Comparison of ENCODE assay signal across 12 mouse cellular contexts in genomic region chr15:89313359-89313758, GRCm38 (mm10). TPM values are rescaled to one million over a fixed set of nuclear protein-coding genes. Genes with fewer than 3 reads are reported as not detected.
A peak's percentile ranks its signal among the peaks of the same experiment; 100 is the strongest.
DNase-seq lines count a peak whose midpoint lies in the region; ATAC-seq lines count a peak whose summit lies in the region.
"Had no signal": no experiment of that assay in that cellular context is flagged by ENCODE, and none has a peak within 500 bp of the region (broad histone marks: within the 10 kb centered on the region; RNA-seq: fewer than 3 reads in every experiment).

No protein-coding gene starts in this region.

- H3K4me1 ChIP-seq in erythroblast, embryonic 14.5 days (ENCODE audit: control insufficient read depth) = peaks cover 68% of the 10 kb centered on the region
- H3K4me1 ChIP-seq in neural tube, embryonic 11.5 days (ENCODE audit: control insufficient read depth, insufficient read depth, low read length) = peaks cover 12% of the 10 kb centered on the region
- H3K4me1 ChIP-seq in limb, embryonic 13.5 days = peaks cover 28% of the 10 kb centered on the region
- H3K4me1 ChIP-seq in stomach, embryonic 16.5 days (ENCODE audit: control insufficient read depth, insufficient read depth, low read length) = peaks cover 21% of the 10 kb centered on the region

- H3K4me3 ChIP-seq in erythroblast, embryonic 14.5 days (replicated peaks) = peak overlapping the region; percentile 70
- peak overlapping the region; percentile 8; the same call in 1 of the 2 replicates for H3K4me3 ChIP-seq in neural tube, embryonic 11.5 days (ENCODE audit: low read depth, low read length)
- H3K4me3 ChIP-seq in limb, embryonic 13.5 days = peak overlapping the region; percentile 94
- H3K4me3 ChIP-seq in stomach, embryonic 16.5 days (replicated peaks; ENCODE audit: low read length) = 0 out of 2 replicates have a peak overlapping the region, but pooled peaks have one; percentile 9

- no peak overlapping the region for H3K27ac ChIP-seq in neural tube, embryonic 11.5 days (ENCODE audit: low read depth, low read length)
- H3K27ac ChIP-seq in limb, embryonic 13.5 days = no peak overlapping the region
- H3K27ac ChIP-seq in stomach, embryonic 16.5 days (ENCODE audit: low read length) = no peak overlapping the region

- no peak for ATAC-seq in erythroblast, adult 5-6 weeks (replicated peaks; ENCODE audit: low FRiP score, poor library complexity, severe bottlenecking)
- no peak for ATAC-seq in neural tube, embryonic 11.5 days (ENCODE audit: insufficient read depth, low FRiP score, low TSS enrichment)
- no peak for ATAC-seq in limb, embryonic 13.5 days (ENCODE audit: low FRiP score, low read depth)
- ATAC-seq in stomach, embryonic 16.5 days (ENCODE audit: insufficient read depth, low FRiP score) = no peak

- 82% methylated on average over 4 of the region's 4 CpGs for WGBS in neural tube, embryonic 11.5 days
- 75% methylated on average over 4 of the region's 4 CpGs for WGBS in limb, embryonic 13.5 days
- 57% methylated on average over 4 of the region's 4 CpGs for WGBS in stomach, embryonic 16.5 days

- DNase-seq in neural tube, embryonic 11.5 days (ENCODE audit: low spot score) = no peak
- DNase-seq in neural tube, embryonic 10.5 days (ENCODE audit: extremely low spot score, low spot score) = no peak
- DNase-seq in urinary bladder, postnatal 10 days (ENCODE audit: low spot score) = no peak
- DNase-seq in left cerebral cortex, postnatal 10 days (ENCODE audit: extremely low spot score in 1 of 2, low spot score in 2 of 2) = no peak
- DNase-seq: adrenal gland, postnatal 14 days; lung, postnatal 10 days; thymus, postnatal 36 days had no signal

- intact Hi-C loops in left cerebral cortex, postnatal 10 days (cut with DNase I) = no loop called here

- no peaks in the 10 kb centered on the region for H3K9me3 ChIP-seq in erythroblast, embryonic 14.5 days (ENCODE audit: control insufficient read depth, low read length)
- H3K9me3 ChIP-seq in neural tube, embryonic 11.5 days (ENCODE audit: control insufficient read depth, low read length) = no peaks in the 10 kb centered on the region
- H3K9me3 ChIP-seq in limb, embryonic 13.5 days = no peaks in the 10 kb centered on the region
- H3K9me3 ChIP-seq in stomach, embryonic 16.5 days (replicated peaks; ENCODE audit: control insufficient read depth, low read length) = no peaks in the 10 kb centered on the region

- H3K27me3 ChIP-seq in erythroblast, embryonic 14.5 days (ENCODE audit: control insufficient read depth) = no peaks in the 10 kb centered on the region
- H3K27me3 ChIP-seq in neural tube, embryonic 11.5 days (ENCODE audit: control insufficient read depth, insufficient read depth, low read length) = no peaks in the 10 kb centered on the region
- no peaks in the 10 kb centered on the region for H3K27me3 ChIP-seq in limb, embryonic 13.5 days
- H3K27me3 ChIP-seq in stomach, embryonic 16.5 days (ENCODE audit: control insufficient read depth, insufficient read depth, low read length) = no peaks in the 10 kb centered on the region

- no peak overlapping the region; the same call in 1 of the 2 replicates for H3K9ac ChIP-seq in neural tube, embryonic 11.5 days (ENCODE audit: low read length)
- H3K9ac ChIP-seq in limb, embryonic 13.5 days = peak overlapping the region; percentile 48; the same call in 1 of the 2 replicates
- H3K9ac ChIP-seq in stomach, embryonic 16.5 days (ENCODE audit: low read length) = peak overlapping the region; percentile 43; the same call in 1 of the 2 replicates

- peaks cover 16% of the 10 kb centered on the region for H3K36me3 ChIP-seq in erythroblast, embryonic 14.5 days (ENCODE audit: control insufficient read depth)
- H3K36me3 ChIP-seq in neural tube, embryonic 11.5 days (ENCODE audit: control insufficient read depth, insufficient read depth, low read length) = no peaks in the 10 kb centered on the region
- no peaks in the 10 kb centered on the region for H3K36me3 ChIP-seq in limb, embryonic 13.5 days
- no peaks in the 10 kb centered on the region for H3K36me3 ChIP-seq in stomach, embryonic 16.5 days (ENCODE audit: control insufficient read depth, insufficient read depth, low read length)

- no peak overlapping the region; the same call in 1 of the 2 replicates for H3K4me2 ChIP-seq in neural tube, embryonic 11.5 days (ENCODE audit: low read depth)
- peak overlapping the region; percentile 91 for H3K4me2 ChIP-seq in limb, embryonic 13.5 days (replicated peaks)
- peak overlapping the region; percentile 64; the same call in 1 of the 2 replicates for H3K4me2 ChIP-seq in stomach, embryonic 16.5 days (ENCODE audit: low read depth, low read length)

RNA-seq across cellular contexts. Expression of gene Sbf1, which starts 1.8 kb away (rescaled TPM):
- polyA plus RNA-seq in erythroblast, embryonic 14.5 days (2012) = 28.7 and 42.5 TPM in 2 replicates
- 38.9 and 39.6 TPM in 2 replicates for total RNA-seq in erythroblast, adult 5-6 weeks (2015; ENCODE audit: low replicate concordance)
- 11.2 and 22.4 TPM in 2 replicates for total RNA-seq in erythroblast, adult 5-6 weeks (2017; ENCODE audit: low replicate concordance)
- polyA plus RNA-seq in neural tube, embryonic 11.5 days (2014; fragmentation: Nextera tagmentation; extraction: Ambion mirVana) = 75.7 and 90.7 TPM in 2 replicates
- 62.8 and 66.3 TPM in 2 replicates for polyA plus RNA-seq in limb, embryonic 13.5 days (2015; fragmentation: Nextera tagmentation; extraction: Ambion mirVana)
- polyA plus RNA-seq in stomach, embryonic 16.5 days (2015; fragmentation: Nextera tagmentation; extraction: Ambion mirVana) = 47.6 and 49.5 TPM in 2 replicates
- total RNA-seq in left cerebral cortex, postnatal 10 days (2021) = 100 to 1,000 TPM; 180 to 205 TPM

RNA-seq across cellular contexts. Expression of gene Adm2, which starts 9.2 kb away (rescaled TPM):
- 0.27 and 0.53 TPM in 2 replicates for polyA plus RNA-seq in erythroblast, embryonic 14.5 days (2012)
- not detected in 2 replicates for total RNA-seq in erythroblast, adult 5-6 weeks (2015; ENCODE audit: low replicate concordance)
- total RNA-seq in erythroblast, adult 5-6 weeks (2017; ENCODE audit: low replicate concordance) = not detected in 2 replicates
- 0.17 TPM in 1 of 2 replicates, not detected in the other for polyA plus RNA-seq in neural tube, embryonic 11.5 days (2014; fragmentation: Nextera tagmentation; extraction: Ambion mirVana)
- polyA plus RNA-seq in limb, embryonic 13.5 days (2015; fragmentation: Nextera tagmentation; extraction: Ambion mirVana) = 0.54 and 0.83 TPM in 2 replicates
- 0.71 and 0.99 TPM in 2 replicates for polyA plus RNA-seq in stomach, embryonic 16.5 days (2015; fragmentation: Nextera tagmentation; extraction: Ambion mirVana)
- total RNA-seq in left cerebral cortex, postnatal 10 days (2021) = not detected
- total RNA-seq: adrenal gland, postnatal 14 days had no signal

RNA-seq across cellular contexts. Expression of gene Miox, which starts 20.8 kb away (rescaled TPM):
- not detected in 2 replicates for polyA plus RNA-seq in erythroblast, embryonic 14.5 days (2012)
- total RNA-seq in erythroblast, adult 5-6 weeks (2015; ENCODE audit: low replicate concordance) = not detected in 2 replicates
- not detected in 2 replicates for total RNA-seq in erythroblast, adult 5-6 weeks (2017; ENCODE audit: low replicate concordance)
- not detected in 2 replicates for polyA plus RNA-seq in neural tube, embryonic 11.5 days (2014; fragmentation: Nextera tagmentation; extraction: Ambion mirVana)
- not detected in 2 replicates for polyA plus RNA-seq in limb, embryonic 13.5 days (2015; fragmentation: Nextera tagmentation; extraction: Ambion mirVana)
- polyA plus RNA-seq in stomach, embryonic 16.5 days (2015; fragmentation: Nextera tagmentation; extraction: Ambion mirVana) = 0.54 and 0.66 TPM in 2 replicates
- not detected for total RNA-seq in left cerebral cortex, postnatal 10 days (2021)
- total RNA-seq: adrenal gland, postnatal 14 days had no signal
- polyA plus RNA-seq: intestine, embryonic 14.5 days had no signal

RNA-seq across cellular contexts. Expression of gene Lmf2, which starts 42.1 kb away (rescaled TPM):
- 29.8 and 31.5 TPM in 2 replicates for polyA plus RNA-seq in erythroblast, embryonic 14.5 days (2012)
- total RNA-seq in erythroblast, adult 5-6 weeks (2015; ENCODE audit: low replicate concordance) = 18.6 and 21.3 TPM in 2 replicates
- total RNA-seq in erythroblast, adult 5-6 weeks (2017; ENCODE audit: low replicate concordance) = 8.3 and 9.1 TPM in 2 replicates
- 31.8 and 35.8 TPM in 2 replicates for polyA plus RNA-seq in neural tube, embryonic 11.5 days (2014; fragmentation: Nextera tagmentation; extraction: Ambion mirVana)
- 57.6 and 65.1 TPM in 2 replicates for polyA plus RNA-seq in limb, embryonic 13.5 days (2015; fragmentation: Nextera tagmentation; extraction: Ambion mirVana)
- 66.9 and 79.1 TPM in 2 replicates for polyA plus RNA-seq in stomach, embryonic 16.5 days (2015; fragmentation: Nextera tagmentation; extraction: Ambion mirVana)
- 10 to 100 TPM; 17.2 to 23.0 TPM for total RNA-seq in left cerebral cortex, postnatal 10 days (2021)

RNA-seq across cellular contexts. Expression of gene Ncaph2, which starts 42.2 kb away (rescaled TPM):
- 17.1 and 19.8 TPM in 2 replicates for polyA plus RNA-seq in erythroblast, embryonic 14.5 days (2012)
- total RNA-seq in erythroblast, adult 5-6 weeks (2015; ENCODE audit: low replicate concordance) = 30.6 and 48.1 TPM in 2 replicates
- total RNA-seq in erythroblast, adult 5-6 weeks (2017; ENCODE audit: low replicate concordance) = 60.7 and 118 TPM in 2 replicates
- polyA plus RNA-seq in neural tube, embryonic 11.5 days (2014; fragmentation: Nextera tagmentation; extraction: Ambion mirVana) = 154 and 158 TPM in 2 replicates
- 146 and 162 TPM in 2 replicates for polyA plus RNA-seq in limb, embryonic 13.5 days (2015; fragmentation: Nextera tagmentation; extraction: Ambion mirVana)
- polyA plus RNA-seq in stomach, embryonic 16.5 days (2015; fragmentation: Nextera tagmentation; extraction: Ambion mirVana) = 150 and 166 TPM in 2 replicates
- 10 to 100 TPM; 88.3 to 93.1 TPM for total RNA-seq in left cerebral cortex, postnatal 10 days (2021)

Comparison
In these comparisons a context has a peak if more than half of its experiments do, and no peak if none do; other contexts are left out.
1. H3K4me3 ChIP-seq: peak in every context shown above with its lines; median percentile 94 in limb, embryonic 13.5 days; 70 in erythroblast, embryonic 14.5 days; 9 in stomach, embryonic 16.5 days; 8 in neural tube, embryonic 11.5 days.